Mouse (Mus musculus): ENCODE results near the gene Zfp964.
"Not testable (repeated sequence)": the region's sequence is repeated elsewhere in the genome, so short reads cannot be mapped to it uniquely, and the experiment has no call there.

Zfp964 gene

DNA sequence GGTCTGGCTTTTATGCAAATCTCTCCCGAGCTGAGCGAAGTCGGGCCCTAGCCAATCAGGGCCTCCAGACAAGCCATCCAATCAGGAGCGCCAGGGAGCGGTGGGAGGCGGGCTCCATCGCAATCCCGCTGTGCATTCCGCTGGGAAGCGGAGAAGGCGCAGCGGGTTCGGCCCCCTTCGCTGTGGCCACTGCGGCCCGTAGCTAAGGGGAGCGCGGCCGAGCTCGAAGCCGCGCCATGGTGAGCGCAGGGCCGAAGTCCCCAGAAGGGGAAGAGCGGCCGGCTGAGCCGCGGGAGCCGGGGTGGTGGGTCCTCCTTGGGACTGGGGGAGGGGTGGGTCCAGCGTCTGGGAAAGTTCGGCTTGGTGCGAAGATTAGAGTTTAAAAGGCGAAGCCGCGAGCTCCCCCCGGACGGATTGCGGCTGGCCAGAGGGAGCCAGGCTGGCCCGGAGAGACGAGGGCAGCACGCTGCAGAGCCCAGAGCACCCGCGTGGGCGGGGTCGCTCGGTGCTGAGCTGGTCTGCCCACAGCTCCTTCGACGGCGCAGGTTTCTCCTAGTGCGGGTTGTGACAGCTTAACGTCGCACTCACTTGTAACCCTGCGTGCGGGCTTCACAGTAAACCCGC, at the start of gene Zfp964:
Zfp964 (plus strand) TSS at position 122 of the 624 bp plus-strand sequence.
- peak; percentile 94 for DNase-seq

DNA sequence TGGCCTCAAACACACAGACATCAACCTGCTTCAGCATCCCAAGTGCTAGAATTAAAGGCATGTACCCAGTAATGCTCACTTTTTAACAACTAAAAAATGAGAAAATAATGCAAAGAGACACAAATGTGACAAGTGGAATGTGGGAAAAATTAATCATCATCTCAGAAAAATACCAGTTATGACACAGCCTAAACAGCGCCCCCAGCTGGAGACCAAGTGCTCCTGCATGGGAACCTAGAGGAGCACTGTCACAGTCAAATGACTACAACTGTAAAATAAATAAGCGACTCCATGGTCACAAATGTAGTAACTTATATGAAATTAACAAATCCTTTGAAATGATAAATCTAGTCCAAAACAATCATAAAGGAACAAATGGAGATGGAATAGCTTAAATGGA, 39.6 kb upstream of the Zfp964 start:
- no peak for DNase-seq

DNA sequence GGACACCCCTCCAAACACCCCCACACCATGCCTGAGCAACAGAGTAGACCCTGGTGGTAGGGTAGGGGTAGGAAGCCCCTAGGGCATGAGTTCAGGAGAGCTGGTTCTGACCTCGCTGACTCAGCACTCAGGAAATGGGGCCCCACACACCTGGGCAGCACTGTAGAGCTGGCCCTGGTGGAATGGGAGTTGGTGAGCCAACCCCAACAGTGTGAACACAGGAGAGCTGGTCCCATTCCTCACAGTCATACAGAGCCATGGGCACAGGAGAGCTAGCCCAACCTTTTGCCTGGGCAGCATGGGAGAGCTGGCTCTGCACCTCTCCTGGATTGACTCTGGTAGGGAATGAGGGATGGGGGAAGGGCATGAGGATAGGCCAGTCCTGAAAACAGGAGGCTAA, 36.2 kb upstream of the Zfp964 start:
- no peak for DNase-seq

DNA sequence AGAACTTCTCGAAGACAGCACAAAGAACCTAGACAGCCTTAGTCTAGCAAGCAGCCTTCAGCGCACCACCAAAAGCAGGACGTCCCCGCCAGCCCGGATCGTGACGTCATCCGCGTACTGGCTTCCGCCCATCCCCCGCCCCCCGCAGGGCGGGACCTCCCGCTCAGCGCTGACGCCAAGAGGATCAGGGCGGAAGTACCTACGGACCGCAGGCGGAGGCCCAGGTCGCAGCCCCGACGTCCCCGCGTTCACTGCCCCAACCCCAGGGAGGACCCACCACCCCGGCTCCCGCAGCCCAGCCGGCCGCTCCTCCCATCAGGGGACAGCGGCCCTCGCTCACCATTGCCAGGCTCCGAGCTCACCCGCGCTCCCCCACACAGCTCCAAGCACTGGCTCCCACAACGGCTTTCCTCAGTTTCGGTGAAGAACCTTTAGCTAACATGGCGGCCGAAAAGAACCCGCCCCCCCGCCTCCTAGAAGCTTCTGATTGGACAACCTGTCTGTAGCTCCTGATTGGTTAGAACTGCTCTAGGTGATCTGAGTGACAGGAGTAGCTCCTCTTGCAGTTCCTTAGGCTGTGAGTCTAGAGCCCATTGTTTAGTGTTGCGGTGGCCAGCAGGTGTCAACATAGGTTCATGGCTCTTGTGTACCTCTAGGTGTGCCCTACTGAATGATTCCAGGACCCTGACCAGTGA, 29.0 kb upstream of the Zfp964 start, which contains the start of gene Zfp868:
Zfp868 (minus strand) TSS at position 454 of the 695 bp plus-strand sequence.
- DNase-seq = peak; percentile 97

GRCm38 (mm10) chr8:69653808-69654357, 396 bp upstream of the Zfp964 start:
- no peak for DNase-seq

- no peak for DNase-seq
These were observed 7.0 kb downstream of the Zfp964 start for GRCm38 (mm10) chr8:69661294-69661693.

GRCm38 (mm10) chr8:69665051-69665450, 10.8 kb downstream of the Zfp964 start:
- peak; percentile 6 to 49 for DNase-seq

DNA sequence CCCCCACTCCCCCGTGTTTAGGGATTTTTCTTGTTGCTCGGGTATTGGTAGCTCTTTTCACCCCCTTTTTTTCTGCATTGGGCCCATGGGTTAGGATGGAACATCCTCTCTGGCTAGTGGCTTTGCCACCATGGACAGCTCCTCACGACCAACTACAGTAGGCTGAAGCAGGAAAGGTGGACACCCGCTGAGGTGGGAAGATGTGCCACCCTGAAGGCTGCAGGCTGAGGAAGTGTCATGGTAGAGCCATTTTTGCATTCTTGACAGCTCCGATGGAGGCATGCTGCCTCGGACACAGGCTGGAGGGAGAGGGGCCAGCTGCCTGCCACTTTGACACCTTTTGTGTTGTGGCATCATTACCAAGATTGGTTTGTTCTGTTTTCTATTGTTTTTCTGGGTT, 47.5 kb downstream of the Zfp964 start:
- no peak for DNase-seq

GRCm38 (mm10) chr8:69710624-69711023, 56.3 kb downstream of the Zfp964 start, which contains the start of gene Zfp869:
Zfp869 (minus strand) TSS chr8:69710724.
- DNase-seq = not testable (repeated sequence)

DNA sequence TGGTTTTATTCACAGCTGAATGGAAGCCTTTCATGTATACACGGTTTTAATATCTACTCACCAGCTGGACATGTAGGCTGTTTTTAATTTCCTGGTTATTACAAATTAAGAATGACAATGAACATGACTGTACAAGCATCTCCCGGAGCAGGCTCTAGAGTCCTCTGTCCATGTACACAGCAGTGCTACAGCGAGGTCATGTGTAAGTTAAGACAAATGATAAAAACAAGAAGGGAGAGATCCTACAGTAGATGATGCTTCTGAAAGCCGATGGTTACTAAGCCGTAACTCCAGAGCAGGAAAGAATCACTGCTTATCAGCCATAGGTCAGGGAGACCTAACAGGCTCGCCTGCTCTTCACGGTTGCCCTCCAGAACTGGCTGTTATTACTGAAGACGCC, 59.2 kb downstream of the Zfp964 start:
- DNase-seq = no peak

DNA sequence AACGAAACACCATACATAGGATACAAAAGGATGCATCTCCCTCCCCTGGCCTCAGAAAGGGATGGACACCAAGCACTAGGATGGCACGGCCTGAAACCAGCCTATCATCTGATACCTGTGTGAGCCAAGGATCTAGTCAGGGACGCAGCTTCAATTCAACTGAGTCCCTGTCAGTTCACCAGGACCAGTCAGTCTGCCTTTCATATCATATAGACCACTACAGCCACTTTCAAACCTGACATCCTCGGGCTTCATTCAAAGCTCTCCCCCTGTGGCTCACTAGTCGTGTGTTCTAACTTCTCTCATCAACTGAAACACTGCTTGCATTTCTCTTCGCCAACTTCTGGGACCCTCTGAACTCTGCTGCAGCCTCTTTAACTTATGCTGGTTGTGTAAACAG, 61.1 kb downstream of the Zfp964 start:
- DNase-seq = no peak

Measured in kidney, adult 8-10 months (tissue).